Mouse (Mus musculus) hindbrain, embryonic 11.5 days (tissue): Measurements from ENCODE around the gene Pdcd2. TPM values are rescaled to one million over a fixed set of nuclear protein-coding genes. Genes with fewer than 3 reads are reported as not detected.

ENCODE experiments used
- ATAC-seq: fragments of 200-750 bp; cut with Nextera tagmentation; 2 replicates; pipeline ENCODE4 v1.8.0; 2017; ENCODE audit warnings: mild to moderate bottlenecking, moderate TSS enrichment, moderate library complexity; ENCODE audit not compliant: low FRiP score
- DNase-seq: peaks from one replicate; pipeline ENCODE4 v3.0.0-alpha.2; 2015; ENCODE audit warnings: low spot score
- H3K27ac ChIP-seq: fragments of 300-500 bp; sonication (generic); 2 replicates; pipeline ENCODE4 v1.5.1; 2014; ENCODE audit warnings: mild to moderate bottlenecking, low read depth, low read length
- H3K27me3 ChIP-seq: fragments of 300-500 bp; sonication (generic); 2 replicates; pipeline ENCODE4 v1.6.1; 2014; ENCODE audit warnings: mild to moderate bottlenecking, low read length, moderate library complexity, mixed read lengths; ENCODE audit not compliant: control insufficient read depth, insufficient read depth
- H3K36me3 ChIP-seq: fragments of 300-500 bp; sonication (generic); 2 replicates; pipeline ENCODE4 v1.6.1; 2014; ENCODE audit warnings: mild to moderate bottlenecking, low read length, moderate library complexity, mixed read lengths; ENCODE audit not compliant: control insufficient read depth, insufficient read depth
- H3K4me1 ChIP-seq: fragments of 300-500 bp; sonication (generic); replicated peaks from 2 replicates; pipeline ENCODE4 v1.6.1; 2014; ENCODE audit warnings: low read length, mixed read lengths; ENCODE audit not compliant: control insufficient read depth, insufficient read depth
- H3K4me2 ChIP-seq: fragments of 300-500 bp; sonication (generic); replicated peaks from 2 replicates; pipeline ENCODE4 v1.6.1; 2014; ENCODE audit warnings: mild to moderate bottlenecking, low read depth, low read length
- H3K4me3 ChIP-seq: fragments of 300-500 bp; sonication (generic); 2 replicates; pipeline ENCODE4 v1.5.1; 2014; ENCODE audit warnings: low read depth, low read length
- H3K9ac ChIP-seq: fragments of 300-500 bp; sonication (generic); 2 replicates; pipeline ENCODE4 v1.6.1; 2014; ENCODE audit warnings: low read depth, low read length
- H3K9me3 ChIP-seq: fragments of 300-500 bp; sonication (generic); 2 replicates; pipeline ENCODE4 v1.6.1; 2016; ENCODE audit warnings: low read length; ENCODE audit not compliant: control insufficient read depth
- WGBS: fragments of 180-500 bp; shearing (Covaris S2); extraction: QIAGEN DNeasy Blood & Tissue Kit; methylation state at CpG from one replicate; pipeline ENCODE4 v1.1.7; 2014; 5-methylcytosine and 5-hydroxymethylcytosine counted together
- polyA plus RNA-seq: library from polyadenylated mRNA; unstranded; fragments of >200 nt; fragmentation: Nextera tagmentation; extraction: Ambion mirVana; gene quantifications from 2 replicates; pipeline ENCODE4 v1.2.1, GENCODE M21; 2014

The Pdcd2 gene
- polyA plus RNA-seq, 1 experiment from 2014 or later, result 66.9 TPM

DNA sequence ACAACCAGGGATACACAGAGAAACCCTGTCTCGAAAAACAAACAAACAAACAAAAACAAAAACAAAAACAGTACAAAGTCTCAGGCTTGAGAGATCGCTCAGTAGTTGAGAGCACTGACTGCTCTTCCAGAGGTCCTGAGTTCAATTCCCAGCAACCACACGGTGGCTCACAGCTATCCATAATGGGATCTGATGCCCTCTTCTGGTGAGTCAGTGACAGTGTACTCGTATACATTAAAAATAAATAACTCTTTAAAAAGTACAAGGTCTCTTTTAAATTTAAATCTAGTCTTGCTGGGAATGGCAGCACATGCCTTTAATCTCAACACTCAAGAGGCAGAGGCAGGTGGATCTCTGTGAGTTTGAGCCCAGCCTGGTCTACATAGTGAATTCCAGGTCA, 54.4 kb downstream of the Pdcd2 start:
- H3K4me3 ChIP-seq, result no peak overlapping the region
- no peaks in the 10 kb centered on the region for H3K4me1 ChIP-seq
- H3K4me2 ChIP-seq, result no peak overlapping the region
- H3K9me3 ChIP-seq, result no peaks in the 10 kb centered on the region
- H3K27me3 ChIP-seq, result no peaks in the 10 kb centered on the region
- H3K27ac ChIP-seq, result no peak overlapping the region
- H3K9ac ChIP-seq, result no peak overlapping the region
- peaks cover 13% of the 10 kb centered on the region for H3K36me3 ChIP-seq
- ATAC-seq (no peak), DNase-seq (no peak)
- 92% methylated on average over 4 of the region's 4 CpGs for WGBS

Other genes starting within 250 kb of the Pdcd2 start
- gene Dll1, start 150.4 kb downstream of the Pdcd2 start, polyA plus RNA-seq, result 59.6 and 64.3 TPM in 2 replicates
- 34.7 and 35.8 TPM in 2 replicates for gene Fam120b, start 131.1 kb downstream of the Pdcd2 start, polyA plus RNA-seq
- gene Psmb1, start 27.6 kb downstream of the Pdcd2 start, polyA plus RNA-seq, result 275 and 283 TPM in 2 replicates
- gene Tbp, start 27.4 kb downstream of the Pdcd2 start, polyA plus RNA-seq, result 72.1 and 76.7 TPM in 2 replicates
- gene Prdm9, start 37.1 kb upstream of the Pdcd2 start, polyA plus RNA-seq, result 0.85 and 1.7 TPM in 2 replicates
- 41.2 and 54.7 TPM in 2 replicates for gene Chd1, start 177.7 kb upstream of the Pdcd2 start, polyA plus RNA-seq